Mouse (Mus musculus) neutrophil, adult 59 days (primary cell): ENCODE results near the gene Stk35. TPM values are rescaled to one million over a fixed set of nuclear protein-coding genes. Genes with fewer than 3 reads are reported as not detected.

Source experiments
- total RNA-seq, 2 experiments: library from RNA; stranded (reverse); gene quantifications; 1 replicate in 1 of 2; 2 replicates in 1 of 2; pipeline ENCODE4 v1.2.4; 2023

Stk35 gene
- 10 to 100 TPM; 24.6 to 26.5 TPM for total RNA-seq

GRCm38 (mm10) chr2:129800271-129800903, at the start of gene Stk35:
TSS of gene Stk35 (plus strand) at chr2:129800517.

Other genes with a start within 250 kb of the Stk35 start
- gene Sirpa, start 207.7 kb upstream of the Stk35 start, total RNA-seq = 100 to 1,000 TPM; 365 to 430 TPM
- not detected for gene Pdyn, start 100.7 kb upstream of the Stk35 start, total RNA-seq
- 1 to 10 TPM; 5.7 to 9.1 TPM for gene Tgm3, start 211.8 kb downstream of the Stk35 start, total RNA-seq